ENCODE assay signal across 21 mouse cellular contexts in the genomic region with DNA sequence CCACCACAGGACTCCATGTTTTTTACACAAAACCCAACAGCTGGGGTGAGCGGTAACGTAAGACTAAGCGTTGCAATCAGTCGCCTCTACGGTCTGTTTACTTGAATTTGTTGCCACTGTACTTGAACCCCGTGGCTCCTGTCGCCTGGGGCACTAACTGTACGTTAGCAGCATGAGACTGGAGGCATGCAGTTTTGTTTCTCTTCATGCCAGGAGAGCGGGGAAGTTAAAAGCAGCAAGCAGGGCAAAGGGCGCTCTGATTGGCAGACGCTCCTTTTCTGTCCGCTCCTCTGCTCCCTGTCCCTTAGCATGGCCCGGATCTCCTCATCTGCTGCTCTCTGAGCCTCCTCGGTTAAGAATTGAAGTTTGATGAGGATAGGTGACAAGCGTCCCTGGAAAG. TPM values are rescaled to one million over a fixed set of nuclear protein-coding genes. Genes with fewer than 3 reads are reported as not detected.
"Had no signal": no experiment of that assay in that cellular context is flagged by ENCODE, and none has a peak within 500 bp of the region (broad histone marks: within the 10 kb centered on the region; RNA-seq: fewer than 3 reads in every experiment).

No protein-coding gene starts in this region.

- H3K36me3 ChIP-seq: lung, embryonic 15.5 days; midbrain, embryonic 15.5 days; neural tube, embryonic 12.5 days; stomach, embryonic 15.5 days had no signal

- H3K4me2 ChIP-seq: lung, embryonic 15.5 days; midbrain, embryonic 11.5 days; midbrain, embryonic 13.5 days; midbrain, embryonic 15.5 days; neural tube, embryonic 12.5 days; stomach, embryonic 15.5 days had no signal

- H3K9ac ChIP-seq: lung, embryonic 15.5 days; midbrain, embryonic 13.5 days; midbrain, embryonic 15.5 days; neural tube, embryonic 12.5 days; stomach, embryonic 15.5 days had no signal

- H3K9me3 ChIP-seq: lung, embryonic 15.5 days; megakaryocyte, embryonic 14.5 days; midbrain, embryonic 13.5 days; midbrain, embryonic 15.5 days; neural tube, embryonic 12.5 days; stomach, embryonic 15.5 days had no signal

- ATAC-seq: lung, postnatal 0 days; midbrain, embryonic 13.5 days; midbrain, embryonic 15.5 days had no signal

- H3K4me1 ChIP-seq: lung, embryonic 15.5 days; megakaryocyte, embryonic 14.5 days; midbrain, embryonic 15.5 days; neural tube, embryonic 12.5 days; stomach, embryonic 15.5 days had no signal

- H3K4me3 ChIP-seq: lung, embryonic 15.5 days; midbrain, embryonic 13.5 days; midbrain, embryonic 15.5 days; neural tube, embryonic 12.5 days; stomach, embryonic 15.5 days had no signal

- DNase-seq: lung, adult 2 months; lung, postnatal 14 days; lung, postnatal 36 days; right cerebral cortex, postnatal 14 days; thymus, adult 2 months; thymus, postnatal 25 days; thymus, postnatal 4 days had no signal

- H3K27me3 ChIP-seq: lung, embryonic 15.5 days; midbrain, embryonic 13.5 days; midbrain, embryonic 15.5 days; neural tube, embryonic 12.5 days; stomach, embryonic 15.5 days had no signal

- H3K27ac ChIP-seq: lung, embryonic 15.5 days; macrophage; midbrain, embryonic 13.5 days; midbrain, embryonic 15.5 days; neural tube, embryonic 12.5 days; stomach, embryonic 15.5 days; stomach, postnatal 0 days had no signal

RNA-seq across cellular contexts. Expression of gene Susd4, which starts 39.2 kb away (rescaled TPM):
- polyA plus RNA-seq: macrophage had no signal

RNA-seq across cellular contexts. Expression of gene Ccdc185, which starts 53.9 kb away (rescaled TPM):
- polyA plus RNA-seq: lung, adult 2 months; lung, embryonic 15.5 days; lung, postnatal 0 days; macrophage; midbrain, embryonic 11.5 days; midbrain, embryonic 13.5 days; midbrain, embryonic 15.5 days; midbrain, postnatal 0 days; neural tube, embryonic 12.5 days; neural tube, embryonic 14.5 days; spleen, adult 2 months; stomach, embryonic 15.5 days; stomach, postnatal 0 days; thymus, adult 2 months; urinary bladder, adult 2 months had no signal
